Mouse (Mus musculus) spleen, adult 10 weeks (tissue): ENCODE results near the gene Ccl1. TPM values are rescaled to one million over a fixed set of nuclear protein-coding genes. Genes with fewer than 3 reads are reported as not detected.

Experiments used
- polyA plus RNA-seq: library from polyadenylated mRNA; stranded (reverse); fragments of 350-450 nt; fragmentation: Illumina TruSeq; extraction: RNeasy Lipid Tissue Mini Kit (QIAGEN cat#74804); gene quantifications from one replicate; pipeline ENCODE4 v1.2.3, GENCODE M21; 2015; ENCODE audit warnings: low replicate concordance; ENCODE audit not compliant: insufficient read depth

Gene Ccl1
- not detected for polyA plus RNA-seq

GRCm38 (mm10) chr11:82305590-82305989 is at the start of gene Ccl1:
Ccl1 (minus strand) TSS chr11:82305690.

Other genes with a start within 250 kb of the Ccl1 start
- gene Ccl11, start 247.9 kb downstream of the Ccl1 start, polyA plus RNA-seq = 2.1 TPM
- 0.79 TPM for gene Ccl12, start 203.8 kb downstream of the Ccl1 start, polyA plus RNA-seq
- 2.3 TPM for gene Ccl8, start 190.5 kb downstream of the Ccl1 start, polyA plus RNA-seq
- gene Tmem132e, start 83.2 kb upstream of the Ccl1 start, polyA plus RNA-seq = not detected